Comparison of ENCODE assay signal across 21 mouse cellular contexts in genomic region chr5:149271291-149271690, GRCm38 (mm10). TPM values are rescaled to one million over a fixed set of nuclear protein-coding genes. Genes with fewer than 3 reads are reported as not detected.
DNase-seq lines count a peak whose midpoint lies in the region; ATAC-seq and TF ChIP-seq lines count a peak whose summit lies in the region.
"Had no signal": no experiment of that assay in that cellular context is flagged by ENCODE, and none has a peak within 500 bp of the region (broad histone marks: within the 10 kb centered on the region; RNA-seq: fewer than 3 reads in every experiment).

No protein-coding gene starts in this region.

- no peak overlapping the region for H3K9ac ChIP-seq in heart, postnatal 0 days (replicated peaks; ENCODE audit: low read depth, low read length)
- no peak overlapping the region for H3K9ac ChIP-seq in lung, embryonic 14.5 days
- no peak overlapping the region for H3K9ac ChIP-seq in MEL (ENCODE audit: control insufficient read depth, low read depth, low read length, poor library complexity, severe bottlenecking)
- H3K9ac ChIP-seq: embryonic facial prominence, embryonic 12.5 days; lung, embryonic 15.5 days; midbrain, embryonic 15.5 days; neural tube, embryonic 13.5 days had no signal

- 96% methylated on average over 3 of the region's 3 CpGs for WGBS in heart, postnatal 0 days
- WGBS in lung, embryonic 14.5 days: 95% methylated on average over 3 of the region's 3 CpGs
- WGBS in macrophage (ENCODE audit: missing documents): 96% methylated on average over 3 of the region's 3 CpGs

- TF ChIP-seq POLR2A in MEL (IDR thresholded peaks at IDR 0.05; ENCODE audit: control insufficient read depth in 1 of 2, insufficient read depth in 1 of 2, low read depth in 1 of 2, low read length in 2 of 2, poor library complexity in 1 of 2): no peak

- no peaks in the 10 kb centered on the region for H3K36me3 ChIP-seq in heart, postnatal 0 days (replicated peaks; ENCODE audit: control insufficient read depth, insufficient read depth, low read length)
- H3K36me3 ChIP-seq in lung, embryonic 14.5 days (ENCODE audit: insufficient read depth): no peaks in the 10 kb centered on the region
- H3K36me3 ChIP-seq in MEL (ENCODE audit: control insufficient read depth in 1 of 2, insufficient read depth in 2 of 2, low read length in 2 of 2) (peaks cover 0 to 19% of the 10 kb centered on the region in 2 experiments; a peak in 2 of 4 replicates), macrophage (ENCODE audit: inconsistent target) (peaks cover 19% of the 10 kb centered on the region; the same call in 1 of the 2 replicates)
- H3K36me3 ChIP-seq: embryonic facial prominence, embryonic 12.5 days; hindbrain, embryonic 10.5 days; lung, embryonic 15.5 days; midbrain, embryonic 15.5 days; neural tube, embryonic 13.5 days had no signal

- 0 out of 2 replicates have a peak, but pooled peaks cover 6% of the 10 kb centered on the region for H3K9me3 ChIP-seq in heart, postnatal 0 days (replicated peaks; ENCODE audit: control insufficient read depth, low read length)
- no peaks in the 10 kb centered on the region; the same call in 1 of the 2 replicates for H3K9me3 ChIP-seq in lung, embryonic 14.5 days (ENCODE audit: low read depth, low read length)
- H3K9me3 ChIP-seq in MEL (replicated peaks; ENCODE audit: insufficient read depth, low read length): no peaks in the 10 kb centered on the region
- H3K9me3 ChIP-seq: lung, embryonic 15.5 days; midbrain, embryonic 15.5 days had no signal

- H3K79me2 ChIP-seq in MEL (ENCODE audit: control insufficient read depth, insufficient read depth, low read length, poor library complexity): no peaks in the 10 kb centered on the region
- H3K79me2 ChIP-seq in macrophage (ENCODE audit: inconsistent target): peaks cover 67% of the 10 kb centered on the region

- no peak for ATAC-seq in heart, postnatal 0 days (ENCODE audit: insufficient read depth, low read depth)
- ATAC-seq in lung, embryonic 14.5 days (ENCODE audit: insufficient read depth): no peak
- ATAC-seq: midbrain, embryonic 15.5 days had no signal

- no peak overlapping the region for H3K4me2 ChIP-seq in heart, postnatal 0 days (ENCODE audit: low read depth, low read length)
- no peak overlapping the region for H3K4me2 ChIP-seq in lung, embryonic 14.5 days
- H3K4me2 ChIP-seq: embryonic facial prominence, embryonic 12.5 days; liver, embryonic 11.5 days; lung, embryonic 15.5 days; midbrain, embryonic 15.5 days; neural tube, embryonic 13.5 days had no signal

- no peak for TF ChIP-seq EP300 in heart, postnatal 0 days (IDR thresholded peaks at IDR 0.05; ENCODE audit: low read depth)
- TF ChIP-seq EP300 in MEL (IDR thresholded peaks at IDR 0.05; ENCODE audit: low read depth in 1 of 2, low read length in 2 of 2): no peak

- TF ChIP-seq RAD21 in MEL (IDR thresholded peaks at IDR 0.05; ENCODE audit: low read depth, low read length): no peak; the same call in 1 of the 2 replicates

- DNase-seq in heart, postnatal 0 days (ENCODE audit: low spot score): no peak
- DNase-seq in heart, postnatal 4 days: no peak
- DNase-seq in lung, embryonic 14.5 days: no peak
- DNase-seq in lung, postnatal 4 days: no peak
- no peak for DNase-seq in MEL (ENCODE audit: low read depth, low spot score)
- no peak for DNase-seq in adrenal gland, postnatal 25 days
- DNase-seq: adrenal gland, postnatal 14 days; cerebellum, adult 11-12 months; cerebellum, postnatal 25 days; kidney, adult 18-20 months; kidney, postnatal 10 days; layer of hippocampus, postnatal 36 days; thymus, postnatal 14 days had no signal

- no peaks in the 10 kb centered on the region for H3K27me3 ChIP-seq in heart, postnatal 0 days (ENCODE audit: control insufficient read depth, insufficient read depth, low read length)
- H3K27me3 ChIP-seq in lung, embryonic 14.5 days (ENCODE audit: insufficient read depth, low read length): no peaks in the 10 kb centered on the region
- no peaks in the 10 kb centered on the region for H3K27me3 ChIP-seq in MEL (ENCODE audit: control insufficient read depth in 1 of 2, insufficient read depth in 2 of 2, low read length in 2 of 2)
- H3K27me3 ChIP-seq: embryonic facial prominence, embryonic 12.5 days; lung, embryonic 15.5 days; midbrain, embryonic 15.5 days; neural tube, embryonic 13.5 days had no signal

- H3K4me3 ChIP-seq in heart, postnatal 0 days (ENCODE audit: low read depth, low read length): no peak overlapping the region
- H3K4me3 ChIP-seq in lung, embryonic 14.5 days (ENCODE audit: low read depth, low read length): no peak overlapping the region
- no peak overlapping the region for H3K4me3 ChIP-seq in MEL (ENCODE audit: control insufficient read depth in 1 of 2, insufficient read depth in 1 of 2, low read depth in 2 of 2, low read length in 2 of 2)
- H3K4me3 ChIP-seq in macrophage (ENCODE audit: inconsistent target): no peak overlapping the region
- H3K4me3 ChIP-seq: embryonic facial prominence, embryonic 12.5 days; hindbrain, embryonic 10.5 days; lung, embryonic 15.5 days; midbrain, embryonic 15.5 days; myocyte; neural tube, embryonic 13.5 days had no signal

- no peaks in the 10 kb centered on the region for H3K4me1 ChIP-seq in heart, postnatal 0 days (ENCODE audit: control insufficient read depth, insufficient read depth)
- no peaks in the 10 kb centered on the region for H3K4me1 ChIP-seq in lung, embryonic 14.5 days (ENCODE audit: insufficient read depth)
- H3K4me1 ChIP-seq in MEL (ENCODE audit: control insufficient read depth in 1 of 2, insufficient read depth in 2 of 2, low read length in 2 of 2): peaks cover 8 to 29% of the 10 kb centered on the region in 2 experiments
- H3K4me1 ChIP-seq: embryonic facial prominence, embryonic 12.5 days; lung, embryonic 15.5 days; midbrain, embryonic 15.5 days; neural tube, embryonic 13.5 days had no signal

- peak; percentile 15; the same call in 1 of the 2 replicates for TF ChIP-seq CTCF in heart, postnatal 0 days (IDR thresholded peaks at IDR 0.05; ENCODE audit: low read depth)
- 0 out of 2 replicates have a peak, but pooled peaks have one; percentile 29 for TF ChIP-seq CTCF in lung, embryonic 14.5 days (IDR thresholded peaks at IDR 0.05; ENCODE audit: low read depth)
- peak; percentile 9 to 32 (median 30); a peak in 3 of 6 replicates for TF ChIP-seq CTCF in MEL (IDR thresholded peaks at IDR 0.05 in 2 of 3, conservative IDR thresholded peaks at IDR 0.05 in 1 of 3; ENCODE audit: control insufficient read depth in 1 of 3, insufficient read depth in 1 of 3, low read depth in 2 of 3, low read length in 3 of 3, poor library complexity in 1 of 3, severe bottlenecking in 1 of 3)

- no peak overlapping the region for H3K27ac ChIP-seq in heart, postnatal 0 days (ENCODE audit: low read depth)
- no peak overlapping the region for H3K27ac ChIP-seq in lung, embryonic 14.5 days (ENCODE audit: low read depth)
- H3K27ac ChIP-seq in MEL (ENCODE audit: control insufficient read depth, low read depth, low read length): no peak overlapping the region
- H3K27ac ChIP-seq in macrophage: peak overlapping the region; percentile 82
- H3K27ac ChIP-seq: embryonic facial prominence, embryonic 12.5 days; hindbrain, embryonic 10.5 days; lung, embryonic 15.5 days; midbrain, embryonic 15.5 days; neural tube, embryonic 13.5 days had no signal

TF ChIP-seq in MEL, 35 proteins besides CTCF, POLR2A, EP300 and RAD21:
- TF ChIP-seq GATA1 (IDR thresholded peaks at IDR 0.05; ENCODE audit: low read depth, low read length) (no peak), JUND (IDR thresholded peaks at IDR 0.05; ENCODE audit: low read depth, low read length) (no peak), MXI1 (IDR thresholded peaks at IDR 0.05; ENCODE audit: low read depth, low read length) (no peak)
TF ChIP-seq in MEL: peak in this region for 0.

RNA-seq across cellular contexts. Expression of gene Alox5ap, which starts 6.7 kb away (rescaled TPM):
- 5.2 and 26.4 TPM in 2 replicates for total RNA-seq in heart, postnatal 0 days (2014; rRNA removed; ENCODE audit: low replicate concordance)
- 8.9 and 9.2 TPM in 2 replicates for polyA plus RNA-seq in heart, postnatal 0 days (2015; fragmentation: Nextera tagmentation; extraction: Ambion mirVana)
- 1 to 10 TPM; 7.6 TPM for total RNA-seq in heart, postnatal 4 days (2021)
- polyA plus RNA-seq in lung, embryonic 14.5 days (2014; fragmentation: Nextera tagmentation; extraction: Ambion mirVana): 9.3 and 20.5 TPM in 2 replicates
- 47.5 and 56.4 TPM in 2 replicates for total RNA-seq in MEL (2012; rRNA removed)
- polyA plus RNA-seq in MEL (2012; ENCODE audit: insufficient read depth in 1 of 2, insufficient read length in 2 of 2, low read depth in 1 of 2, low replicate concordance in 2 of 2, missing spikeins in 1 of 2) (100 to 1,000 TPM in 1 of 2 experiments, not detected in 1; 157 TPM), macrophage (2018) (206 to 517 TPM (median 414 TPM) in 3 replicates)
- total RNA-seq in macrophage (2018; cell fraction: chromatin; rRNA removed): 10 to 100 TPM in 16 of 26 experiments, 1 to 10 TPM in 10; 4.4 to 52.1 (median 15.2) TPM
- total RNA-seq in macrophage (2018; cell fraction: cytosol; rRNA removed): 100 to 1,000 TPM; 333 to 529 (median 422) TPM
- total RNA-seq in macrophage (2018; cell fraction: nucleus; rRNA removed): 100 to 1,000 TPM in 22 of 26 experiments, 10 to 100 TPM in 4; 44.0 to 323 (median 142) TPM
- total RNA-seq in adrenal gland, postnatal 25 days (2021): 9.4 and 14.1 TPM in 2 replicates
